Mouse (Mus musculus): ENCODE data around the gene Golga1. TPM values are rescaled to one million over a fixed set of nuclear protein-coding genes. Genes with fewer than 3 reads are reported as not detected.
"Not testable (repeated sequence)": the region's sequence is repeated elsewhere in the genome, so short reads cannot be mapped to it uniquely, and the experiment has no call there.

Golga1 gene
- 33.1 and 36.1 TPM in 2 replicates for polyA plus RNA-seq (2015; fragmentation: Nextera tagmentation; extraction: Ambion mirVana)

DNA sequence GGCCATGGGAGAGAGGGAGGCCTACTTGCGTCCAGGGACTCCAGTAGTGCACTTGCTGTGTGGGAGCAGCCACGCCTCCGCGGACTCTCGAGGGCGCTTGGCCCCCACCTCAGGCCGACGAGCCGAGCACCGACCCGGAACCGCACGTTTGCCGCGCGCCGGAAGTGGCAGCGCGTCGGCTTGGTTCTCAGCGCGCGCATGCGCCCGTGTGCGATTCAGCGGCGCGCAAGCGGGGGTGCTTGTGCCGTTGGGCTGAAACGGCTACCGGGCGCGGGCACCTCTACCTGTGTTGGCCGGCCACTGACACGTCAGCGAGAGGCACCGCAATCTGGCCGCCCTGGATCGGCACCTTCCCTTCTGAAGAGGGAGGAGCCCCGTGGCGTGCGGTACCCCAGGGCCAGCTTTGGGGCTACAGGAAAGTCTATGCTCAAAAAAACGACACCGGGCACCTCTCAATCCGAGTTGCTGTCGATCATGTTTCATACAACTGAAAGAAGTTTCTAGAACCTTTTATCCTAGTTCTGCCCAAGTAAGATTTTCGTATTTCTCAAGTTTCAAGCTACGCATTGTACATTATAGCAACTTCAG, at the start of gene Golga1:
Gene Golga1, minus strand, starts transcription at position 142 of the 588 bp plus-strand sequence.
- Histone ChIP-seq H3K4me1 (peaks cover 6% of the 10 kb centered on the region), H3K27me3 (no peaks in the 10 kb centered on the region), H3K4me2 (peak within 1 kb of the TSS; percentile 67), H3K9me3 (no peaks in the 10 kb centered on the region), H3K9ac (peak within 1 kb of the TSS; percentile 90), H3K36me3 (peaks cover 14% of the 10 kb centered on the region), H3K4me3 (peak within 1 kb of the TSS; percentile 76), H3K27ac (peak within 1 kb of the TSS; percentile 90)
- peak; percentile 95 for ATAC-seq (ENCODE audit: insufficient number of reproducible peaks, insufficient read depth, low FRiP score, low TSS enrichment, low read depth)
- under 1% methylated on average over 50 of the region's 50 CpGs for WGBS

DNA sequence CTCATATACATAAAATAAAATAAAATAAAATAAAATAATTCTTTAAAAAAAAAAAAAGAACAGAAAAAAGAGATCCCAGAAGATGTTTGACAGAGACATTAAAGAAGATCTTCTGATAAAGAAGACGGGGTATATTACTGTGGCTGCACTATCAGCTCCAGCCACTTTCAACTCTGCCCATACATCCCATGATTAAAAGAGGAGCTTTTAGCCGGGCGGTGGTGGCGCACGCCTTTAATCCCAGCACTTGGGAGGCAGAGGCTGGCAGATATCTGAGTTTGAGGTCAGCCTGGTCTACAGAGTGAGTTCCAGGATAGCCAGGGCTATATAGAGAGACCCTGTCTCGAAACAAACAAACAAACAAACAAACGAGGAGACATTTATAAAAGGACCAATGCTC, 48.8 kb upstream of the Golga1 start:
- H3K4me1 ChIP-seq: no peaks in the 10 kb centered on the region
- H3K9me3 ChIP-seq: no peaks in the 10 kb centered on the region
- H3K9ac ChIP-seq: no peak overlapping the region
- no peak overlapping the region for H3K4me3 ChIP-seq
- no peak for ATAC-seq (ENCODE audit: insufficient number of reproducible peaks, insufficient read depth, low FRiP score, low TSS enrichment, low read depth)
- H3K27ac ChIP-seq: no peak overlapping the region
- 91% methylated on average over 7 of the region's 7 CpGs for WGBS
- H3K27me3 ChIP-seq: no peaks in the 10 kb centered on the region
- peaks cover 80% of the 10 kb centered on the region for H3K36me3 ChIP-seq
- no peak overlapping the region for H3K4me2 ChIP-seq

- H3K27me3 ChIP-seq: no peaks in the 10 kb centered on the region
- no peaks in the 10 kb centered on the region for H3K4me1 ChIP-seq
- H3K36me3 ChIP-seq: peaks cover 66% of the 10 kb centered on the region
- H3K4me3 ChIP-seq: no peak overlapping the region
- H3K27ac ChIP-seq: no peak overlapping the region
- H3K4me2 ChIP-seq: no peak overlapping the region
- no peak for ATAC-seq (ENCODE audit: insufficient number of reproducible peaks, insufficient read depth, low FRiP score, low TSS enrichment, low read depth)
- H3K9me3 ChIP-seq: no peaks in the 10 kb centered on the region
- H3K9ac ChIP-seq: no peak overlapping the region
Measured at GRCm38 (mm10) chr2:39110514-39110913, 45.2 kb upstream of the Golga1 start.

DNA sequence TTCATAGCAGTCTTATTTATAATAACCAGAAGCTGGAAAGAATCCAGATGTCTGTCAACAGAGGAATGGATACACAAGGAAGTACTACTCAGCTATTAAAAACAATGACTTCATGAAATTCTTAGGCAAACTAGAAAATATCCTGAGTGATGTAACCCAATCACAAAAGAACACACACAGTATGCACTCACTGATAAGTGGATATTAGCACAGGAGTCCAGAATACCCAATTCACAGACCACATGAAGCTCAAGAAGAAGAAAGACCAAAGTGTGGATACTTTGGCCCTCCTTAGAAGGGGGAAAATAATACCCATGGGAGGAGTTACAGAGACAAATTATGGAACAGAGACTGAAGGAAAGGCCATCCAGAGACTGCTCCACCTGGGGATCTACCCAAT, 44.4 kb upstream of the Golga1 start:
- H3K4me1 ChIP-seq; H3K4me2 ChIP-seq; ATAC-seq (ENCODE audit: insufficient number of reproducible peaks, insufficient read depth, low FRiP score, low TSS enrichment, low read depth); H3K27me3 ChIP-seq; H3K27ac ChIP-seq; H3K4me3 ChIP-seq; H3K9me3 ChIP-seq; H3K9ac ChIP-seq: not testable (repeated sequence)
- H3K36me3 ChIP-seq: peaks cover 66% of the 10 kb centered on the region

- peaks cover 51% of the 10 kb centered on the region for H3K36me3 ChIP-seq
- not testable (repeated sequence) for ATAC-seq (ENCODE audit: insufficient number of reproducible peaks, insufficient read depth, low FRiP score, low TSS enrichment, low read depth); H3K9ac ChIP-seq
Measured at GRCm38 (mm10) chr2:39099951-39100350, 34.6 kb upstream of the Golga1 start.

DNA sequence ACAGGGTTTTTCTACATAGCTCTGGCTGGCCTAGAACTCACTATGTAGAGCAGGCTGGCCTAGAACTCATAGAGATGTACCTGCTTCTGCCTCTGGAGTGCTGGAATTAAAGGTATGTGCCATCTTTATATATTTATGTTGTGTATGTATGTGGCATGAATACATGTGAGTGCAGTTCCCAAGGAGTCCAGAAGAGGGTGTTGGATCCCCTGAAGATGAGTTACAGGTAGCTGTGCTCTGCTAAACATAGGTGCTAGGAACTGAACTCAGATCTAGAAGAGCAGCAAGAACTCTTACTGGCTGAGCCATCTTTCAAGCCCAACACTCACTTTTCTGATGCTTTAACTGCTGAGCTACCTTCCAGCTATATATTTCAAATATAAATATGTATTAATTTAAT, 32.7 kb upstream of the Golga1 start:
- H3K27me3 ChIP-seq: no peaks in the 10 kb centered on the region
- H3K4me3 ChIP-seq: no peak overlapping the region
- no peaks in the 10 kb centered on the region for H3K9me3 ChIP-seq
- peaks cover 12% of the 10 kb centered on the region for H3K4me1 ChIP-seq
- peaks cover 40% of the 10 kb centered on the region for H3K36me3 ChIP-seq
- no peak overlapping the region for H3K27ac ChIP-seq
- no peak overlapping the region for H3K9ac ChIP-seq
- no peak for ATAC-seq (ENCODE audit: insufficient number of reproducible peaks, insufficient read depth, low FRiP score, low TSS enrichment, low read depth)
- H3K4me2 ChIP-seq: no peak overlapping the region

More at GRCm38 (mm10) chr2:39099951-39100350, 34.6 kb upstream of the Golga1 start:
- H3K4me2 ChIP-seq, H3K4me3 ChIP-seq, H3K4me1 ChIP-seq, H3K27ac ChIP-seq, H3K27me3 ChIP-seq, H3K9me3 ChIP-seq: not testable (repeated sequence)
- WGBS: 94% methylated on average over 1 of the region's 1 CpGs

DNA sequence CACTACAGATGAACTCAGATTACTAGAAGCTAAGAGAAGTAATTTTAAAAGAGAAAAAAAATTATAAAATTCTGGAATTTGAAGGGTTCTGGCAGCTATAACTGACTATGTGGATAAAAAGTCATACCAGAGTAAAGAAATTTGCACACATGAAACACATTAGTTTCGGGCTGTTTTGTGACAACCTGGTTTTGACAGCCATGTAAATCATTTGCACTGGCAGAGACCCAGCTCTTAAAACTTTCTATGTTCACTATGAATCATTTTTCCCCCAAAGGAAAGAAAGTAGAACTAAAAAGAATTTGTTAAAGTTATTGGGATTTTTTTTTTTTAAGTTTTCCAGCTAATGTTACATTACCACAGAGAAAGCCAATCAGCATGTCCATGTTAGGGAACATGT, 26.6 kb upstream of the Golga1 start:
- no peak overlapping the region for H3K9ac ChIP-seq
- no peak overlapping the region for H3K4me2 ChIP-seq
- no peak overlapping the region for H3K4me3 ChIP-seq
- 45% methylated on average over 1 of the region's 1 CpGs for WGBS
- H3K27ac ChIP-seq: 0 out of 2 replicates have a peak overlapping the region, but pooled peaks have one; percentile 16
- H3K4me1 ChIP-seq: peaks cover 17% of the 10 kb centered on the region
- H3K27me3 ChIP-seq: no peaks in the 10 kb centered on the region
- H3K36me3 ChIP-seq: peaks cover 33% of the 10 kb centered on the region
- ATAC-seq (ENCODE audit: insufficient number of reproducible peaks, insufficient read depth, low FRiP score, low TSS enrichment, low read depth): no peak
- no peaks in the 10 kb centered on the region for H3K9me3 ChIP-seq

GRCm38 (mm10) chr2:39082706-39083105, 17.4 kb upstream of the Golga1 start:
- Histone ChIP-seq H3K9me3 (no peaks in the 10 kb centered on the region), H3K27me3 (no peaks in the 10 kb centered on the region), H3K27ac (no peak overlapping the region), H3K4me2 (no peak overlapping the region), H3K4me1 (no peaks in the 10 kb centered on the region), H3K36me3 (peaks cover 74% of the 10 kb centered on the region), H3K4me3 (no peak overlapping the region), H3K9ac (no peak overlapping the region)
- ATAC-seq (ENCODE audit: insufficient number of reproducible peaks, insufficient read depth, low FRiP score, low TSS enrichment, low read depth): no peak
- 82% methylated on average over 3 of the region's 3 CpGs for WGBS

GRCm38 (mm10) chr2:39070666-39071065, 5.3 kb upstream of the Golga1 start:
- Histone ChIP-seq H3K9ac (no peak overlapping the region), H3K9me3 (no peaks in the 10 kb centered on the region)
- no peak for ATAC-seq (ENCODE audit: insufficient number of reproducible peaks, insufficient read depth, low FRiP score, low TSS enrichment, low read depth)

DNA sequence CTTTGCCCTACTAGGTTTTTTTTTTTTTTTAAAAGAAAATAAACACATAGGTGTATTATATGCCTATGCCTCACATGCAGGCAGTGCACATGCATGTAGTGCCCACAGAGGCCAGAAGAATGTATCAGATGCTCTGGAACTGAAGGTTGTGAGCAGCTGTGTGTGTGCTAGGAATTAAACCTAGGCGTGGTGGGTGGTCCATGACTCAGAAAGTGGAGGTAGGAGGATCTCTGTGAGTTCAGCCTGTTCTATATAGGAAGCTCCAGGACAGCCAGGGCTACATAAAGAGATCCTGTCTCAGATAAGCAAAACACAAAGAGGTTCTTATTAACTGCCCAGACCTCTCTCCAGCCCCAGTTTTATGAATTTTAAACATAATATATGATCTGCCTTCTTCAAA, 3.8 kb upstream of the Golga1 start:
- ATAC-seq (ENCODE audit: insufficient number of reproducible peaks, insufficient read depth, low FRiP score, low TSS enrichment, low read depth): no peak
- 53% methylated on average over 1 of the region's 1 CpGs for WGBS

More at GRCm38 (mm10) chr2:39070666-39071065, 5.3 kb upstream of the Golga1 start:
- H3K4me3 ChIP-seq: no peak overlapping the region
- H3K4me1 ChIP-seq: no peaks in the 10 kb centered on the region
- H3K4me2 ChIP-seq: no peak overlapping the region
- H3K27me3 ChIP-seq: no peaks in the 10 kb centered on the region
- no peak overlapping the region for H3K27ac ChIP-seq
- 0 out of 2 replicates have a peak, but pooled peaks cover under 1% of the 10 kb centered on the region for H3K36me3 ChIP-seq

DNA sequence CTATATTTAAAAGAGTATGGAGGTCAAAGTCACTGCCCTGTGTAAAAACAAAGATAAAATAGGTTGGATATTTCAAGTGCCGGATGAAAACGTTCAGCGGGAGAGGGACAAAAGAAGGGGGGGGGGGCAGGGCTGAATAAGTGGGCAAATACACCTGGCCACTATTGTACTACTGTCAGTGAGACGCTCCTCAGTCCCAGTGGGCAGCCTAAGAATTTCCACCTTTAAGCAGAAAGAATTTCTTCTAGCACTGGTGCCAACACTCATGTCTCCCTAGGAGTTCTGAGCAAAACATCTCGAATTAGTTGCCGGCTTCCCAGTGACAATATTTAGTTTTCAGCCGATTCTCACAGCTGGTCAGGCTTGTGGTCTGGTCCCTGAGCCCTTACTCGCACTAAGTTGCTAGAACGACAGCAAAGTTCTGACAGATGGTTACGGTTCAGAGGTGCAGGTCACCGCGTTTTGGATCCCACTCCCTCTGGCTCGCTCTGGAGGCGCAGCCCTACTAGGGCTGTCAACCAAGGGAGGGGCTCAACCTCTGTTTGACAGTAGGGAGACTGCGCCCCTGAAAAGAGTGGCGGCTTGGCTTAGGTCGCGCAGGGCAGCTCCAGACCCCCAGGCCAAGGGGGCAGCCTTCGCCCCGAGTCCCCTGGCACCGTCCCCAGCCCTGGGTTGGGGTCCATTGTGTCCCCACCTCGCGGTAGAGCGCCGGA, 498 bp downstream of the Golga1 start:
- H3K4me3 ChIP-seq: peak overlapping the region; percentile 76
- ATAC-seq (ENCODE audit: insufficient number of reproducible peaks, insufficient read depth, low FRiP score, low TSS enrichment, low read depth): peak; percentile 83
- H3K4me2 ChIP-seq: peak overlapping the region; percentile 67
- H3K27me3 ChIP-seq: no peaks in the 10 kb centered on the region
- 6% methylated on average over 25 of the region's 25 CpGs for WGBS
- H3K27ac ChIP-seq: peak overlapping the region; percentile 90
- peaks cover 20% of the 10 kb centered on the region for H3K36me3 ChIP-seq
- peaks cover 6% of the 10 kb centered on the region for H3K4me1 ChIP-seq
- no peaks in the 10 kb centered on the region for H3K9me3 ChIP-seq
- peak overlapping the region; percentile 90 for H3K9ac ChIP-seq

More for the DNA sequence above, 3.8 kb upstream of the Golga1 start:
- no peaks in the 10 kb centered on the region for H3K36me3 ChIP-seq
- no peaks in the 10 kb centered on the region for H3K27me3 ChIP-seq
- H3K9me3 ChIP-seq: no peaks in the 10 kb centered on the region
- H3K9ac ChIP-seq: no peak overlapping the region
- peaks cover 4% of the 10 kb centered on the region for H3K4me1 ChIP-seq
- no peak overlapping the region for H3K4me2 ChIP-seq
- H3K4me3 ChIP-seq: no peak overlapping the region
- no peak overlapping the region for H3K27ac ChIP-seq

DNA sequence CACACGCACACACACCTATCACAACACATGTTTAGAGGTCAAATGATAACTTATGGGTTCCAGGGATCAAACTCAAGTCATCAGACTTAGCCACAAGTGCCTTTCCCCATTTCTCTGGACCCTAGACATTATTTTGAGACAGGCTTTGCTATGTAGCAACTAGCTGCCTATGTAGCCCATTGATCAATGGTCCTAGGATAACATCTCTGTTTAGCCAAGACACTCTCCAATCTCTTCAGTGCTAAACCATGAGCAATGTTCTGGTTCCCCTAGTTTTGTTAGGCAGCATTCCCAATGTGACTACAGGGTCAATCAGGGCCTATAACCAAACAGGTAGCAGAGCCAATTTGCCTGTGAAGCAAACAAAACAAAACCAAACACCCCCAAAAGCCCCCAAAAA, 16.8 kb downstream of the Golga1 start:
- Histone ChIP-seq H3K9ac (no peak overlapping the region), H3K4me3 (no peak overlapping the region), H3K27ac (no peak overlapping the region), H3K36me3 (peaks cover 81% of the 10 kb centered on the region), H3K9me3 (no peaks in the 10 kb centered on the region), H3K4me2 (no peak overlapping the region), H3K27me3 (no peaks in the 10 kb centered on the region), H3K4me1 (no peaks in the 10 kb centered on the region)
- 85% methylated on average over 1 of the region's 1 CpGs for WGBS
- no peak for ATAC-seq (ENCODE audit: insufficient number of reproducible peaks, insufficient read depth, low FRiP score, low TSS enrichment, low read depth)

Measured in embryonic facial prominence, embryonic 13.5 days (tissue).